Mouse (Mus musculus): ENCODE data around the gene Smarcc2.

DNA sequence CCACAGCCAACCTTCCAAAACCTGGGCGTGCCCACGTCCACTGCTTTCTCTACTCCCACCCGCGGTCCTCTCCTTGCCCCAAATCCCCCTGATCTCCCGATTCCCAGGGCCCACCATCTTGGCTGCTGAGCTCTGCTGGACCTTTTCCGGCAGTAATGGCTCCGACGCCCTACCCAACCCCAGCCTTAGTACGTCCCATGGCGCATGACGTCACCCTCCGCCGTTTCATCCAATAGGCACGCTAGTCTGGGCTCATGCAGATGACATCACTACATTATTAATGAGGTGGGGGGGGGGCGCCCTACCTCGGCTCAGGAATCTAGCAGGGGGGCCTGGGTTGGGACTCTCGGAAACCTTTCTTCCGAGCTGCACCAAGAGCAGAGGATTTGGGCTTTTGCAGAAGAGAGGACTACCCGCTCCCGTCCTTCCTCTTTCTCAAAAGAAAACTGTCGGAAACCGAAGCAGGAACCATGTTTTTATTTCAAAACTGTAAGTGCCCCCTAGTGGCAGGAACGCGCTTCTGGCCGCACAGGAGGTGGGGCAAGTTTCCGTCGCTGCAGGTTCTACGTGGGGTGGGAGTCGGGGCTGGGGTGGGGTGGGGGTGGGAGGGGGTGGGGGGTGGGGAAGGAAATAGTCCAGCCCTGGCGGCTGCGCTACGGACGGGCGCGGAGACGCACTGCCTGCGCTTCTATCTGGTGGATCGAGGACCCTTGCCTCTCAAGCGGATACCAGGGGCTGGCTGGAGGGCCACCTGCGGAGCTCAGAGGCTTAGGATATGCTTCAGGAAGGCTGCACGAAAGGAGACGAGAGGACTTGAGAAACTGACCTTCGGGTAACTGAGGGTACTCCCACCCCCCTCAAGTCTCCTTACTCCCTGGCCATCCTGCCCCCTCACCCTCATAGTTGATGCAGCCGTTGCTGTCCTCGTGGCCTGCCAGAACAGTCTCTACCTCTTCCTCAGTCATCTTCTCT, 34.9 kb downstream of the Smarcc2 start, which contains the start of gene Myl6:
- TF ChIP-seq CTCF (IDR thresholded peaks at IDR 0.05; ENCODE audit: low read depth, low read length) (no peak), TAL1 (conservative IDR thresholded peaks at IDR 0.05; ENCODE audit: low read depth, low read length) (no peak), GATA2 (IDR thresholded peaks at IDR 0.05; ENCODE audit: borderline replicate concordance, low read depth, low read length) (no peak)
